Mouse (Mus musculus): ENCODE results near the gene Pard3b. TPM values are rescaled to one million over a fixed set of nuclear protein-coding genes. Genes with fewer than 3 reads are reported as not detected.

The Pard3b gene
- polyA plus RNA-seq, 1 experiment from 2014 or later, result 23.2 TPM

DNA sequence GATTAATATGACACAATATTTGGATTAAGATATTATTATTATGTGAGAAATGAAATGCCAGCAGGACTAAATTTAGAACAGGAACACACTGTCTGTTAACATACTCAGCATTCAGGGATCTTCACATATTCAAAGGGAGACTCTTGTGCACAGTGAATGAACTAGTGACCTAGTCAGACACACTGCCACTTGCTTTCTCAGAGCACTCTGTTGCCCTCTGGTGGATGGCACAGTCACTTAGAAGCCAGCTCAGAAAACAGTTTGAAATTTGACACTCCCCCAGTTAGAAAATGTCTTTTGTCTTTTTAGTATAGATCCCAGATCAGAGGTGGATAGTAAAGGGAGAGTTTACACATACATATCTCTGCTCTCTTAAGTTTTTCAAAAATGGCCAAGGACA, 132.6 kb downstream of the Pard3b start:
- Histone ChIP-seq H3K9me3 (replicated peaks) (no peaks in the 10 kb centered on the region), H3K36me3 (no peaks in the 10 kb centered on the region), H3K4me2 (replicated peaks) (no peak overlapping the region), H3K27ac (replicated peaks) (no peak overlapping the region), H3K4me3 (replicated peaks) (no peak overlapping the region), H3K9ac (no peak overlapping the region), H3K27me3 (no peaks in the 10 kb centered on the region), H3K4me1 (no peaks in the 10 kb centered on the region)
- no peak for ATAC-seq (ENCODE audit: insufficient number of reproducible peaks, low FRiP score, low TSS enrichment, low read depth)

DNA sequence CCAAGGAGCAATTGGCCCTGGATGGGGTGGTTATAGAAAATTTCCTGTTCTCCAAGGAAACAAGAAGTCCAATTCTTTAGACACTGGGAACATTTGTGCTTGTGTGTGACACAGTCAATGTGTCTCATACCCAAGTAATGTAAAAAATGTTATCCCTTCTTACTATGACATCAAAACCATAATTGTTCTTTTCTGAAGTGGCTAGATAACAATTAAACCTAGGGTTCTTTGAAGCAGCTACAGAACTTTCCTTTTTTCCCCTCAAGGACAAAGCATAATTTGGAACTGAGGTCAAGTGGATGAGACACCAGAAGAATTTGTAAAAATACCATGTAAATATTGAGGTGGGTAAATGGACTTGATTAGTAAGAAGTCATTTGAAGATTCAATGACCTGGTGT, 140.1 kb downstream of the Pard3b start:
- H3K36me3 ChIP-seq, result no peaks in the 10 kb centered on the region
- H3K4me2 ChIP-seq (replicated peaks), result no peak overlapping the region
- H3K27me3 ChIP-seq, result no peaks in the 10 kb centered on the region
- no peak overlapping the region for H3K4me3 ChIP-seq (replicated peaks)
- no peaks in the 10 kb centered on the region for H3K9me3 ChIP-seq (replicated peaks)
- ATAC-seq (ENCODE audit: insufficient number of reproducible peaks, low FRiP score, low TSS enrichment, low read depth), result no peak
- H3K4me1 ChIP-seq, result no peaks in the 10 kb centered on the region
- no peak overlapping the region for H3K27ac ChIP-seq (replicated peaks)
- H3K9ac ChIP-seq, result no peak overlapping the region

DNA sequence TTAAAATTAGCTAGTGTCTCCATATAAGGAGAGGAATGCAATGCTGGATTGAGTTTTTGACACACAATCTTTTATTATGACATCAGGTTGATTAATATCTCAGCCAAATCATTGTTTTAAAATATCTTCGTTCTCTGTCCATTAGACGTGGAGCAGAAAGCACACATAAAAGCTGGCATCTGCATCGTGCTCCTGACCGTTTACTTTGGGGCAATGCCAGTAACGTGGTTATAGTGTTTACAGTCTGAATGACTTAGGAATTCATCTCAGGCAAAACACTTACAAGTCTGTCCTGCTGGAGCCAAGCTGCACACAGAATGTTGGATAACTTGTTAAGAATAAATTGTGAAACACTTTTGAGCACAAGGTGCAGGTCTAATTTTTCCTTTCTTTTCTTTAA, 141.3 kb downstream of the Pard3b start:
- Histone ChIP-seq H3K9ac (no peak overlapping the region), H3K27ac (replicated peaks) (no peak overlapping the region), H3K9me3 (replicated peaks) (no peaks in the 10 kb centered on the region), H3K4me2 (replicated peaks) (no peak overlapping the region), H3K4me1 (no peaks in the 10 kb centered on the region), H3K4me3 (replicated peaks) (no peak overlapping the region), H3K36me3 (no peaks in the 10 kb centered on the region), H3K27me3 (no peaks in the 10 kb centered on the region)
- ATAC-seq (ENCODE audit: insufficient number of reproducible peaks, low FRiP score, low TSS enrichment, low read depth), result no peak
- WGBS, result 39% methylated on average over 5 of the region's 5 CpGs

DNA sequence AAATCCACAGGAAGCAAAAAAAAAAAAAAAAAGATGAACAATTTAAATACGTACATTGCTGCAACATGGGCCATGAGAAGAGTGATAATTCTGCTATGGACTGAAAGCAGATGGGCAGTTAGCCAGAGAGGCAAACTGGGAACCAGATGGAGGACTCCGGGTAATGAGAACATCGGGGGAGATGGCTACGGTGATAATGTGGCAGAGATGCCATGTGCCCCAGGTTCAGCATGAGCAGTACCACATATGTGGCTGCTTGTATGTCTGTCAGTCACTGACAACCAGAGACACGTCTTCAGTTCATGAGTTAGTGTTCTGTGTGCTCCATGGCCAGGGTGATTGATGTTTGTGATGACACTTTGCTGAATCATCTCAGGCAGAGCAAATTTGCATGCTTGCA, 157.7 kb downstream of the Pard3b start:
- Histone ChIP-seq H3K9me3 (replicated peaks) (no peaks in the 10 kb centered on the region), H3K27me3 (no peaks in the 10 kb centered on the region), H3K36me3 (no peaks in the 10 kb centered on the region), H3K4me3 (replicated peaks) (no peak overlapping the region), H3K4me2 (replicated peaks) (no peak overlapping the region), H3K4me1 (no peaks in the 10 kb centered on the region), H3K9ac (no peak overlapping the region), H3K27ac (replicated peaks) (no peak overlapping the region)
- ATAC-seq (ENCODE audit: insufficient number of reproducible peaks, low FRiP score, low TSS enrichment, low read depth), result no peak
- 64% methylated on average over 5 of the region's 5 CpGs for WGBS

DNA sequence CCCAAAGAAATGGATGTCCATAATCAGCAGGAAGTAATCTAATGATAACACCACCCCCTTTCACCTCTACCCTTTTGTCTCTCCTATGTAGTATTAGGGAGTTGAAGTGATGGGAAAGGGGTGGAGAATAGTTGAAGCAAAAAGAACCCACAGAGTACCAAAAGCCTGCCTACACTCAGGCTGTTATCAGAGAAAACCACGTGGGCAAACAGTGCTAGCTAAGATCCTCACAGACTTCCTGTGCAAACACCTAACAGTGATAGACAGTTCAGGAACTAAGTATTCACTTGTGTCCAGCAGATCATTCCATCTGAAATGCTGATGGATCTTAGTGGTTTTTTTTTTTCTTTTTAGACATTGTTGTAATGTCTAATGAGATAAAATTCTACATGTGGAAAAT, 181.6 kb downstream of the Pard3b start:
- no peak overlapping the region for H3K9ac ChIP-seq
- H3K9me3 ChIP-seq (replicated peaks), result no peaks in the 10 kb centered on the region
- WGBS, result 31% methylated on average over 1 of the region's 1 CpGs
- no peaks in the 10 kb centered on the region for H3K36me3 ChIP-seq
- H3K4me2 ChIP-seq (replicated peaks), result no peak overlapping the region
- no peak overlapping the region for H3K4me3 ChIP-seq (replicated peaks)
- ATAC-seq (ENCODE audit: insufficient number of reproducible peaks, low FRiP score, low TSS enrichment, low read depth), result no peak
- no peaks in the 10 kb centered on the region for H3K4me1 ChIP-seq
- no peak overlapping the region for H3K27ac ChIP-seq (replicated peaks)
- H3K27me3 ChIP-seq, result no peaks in the 10 kb centered on the region

DNA sequence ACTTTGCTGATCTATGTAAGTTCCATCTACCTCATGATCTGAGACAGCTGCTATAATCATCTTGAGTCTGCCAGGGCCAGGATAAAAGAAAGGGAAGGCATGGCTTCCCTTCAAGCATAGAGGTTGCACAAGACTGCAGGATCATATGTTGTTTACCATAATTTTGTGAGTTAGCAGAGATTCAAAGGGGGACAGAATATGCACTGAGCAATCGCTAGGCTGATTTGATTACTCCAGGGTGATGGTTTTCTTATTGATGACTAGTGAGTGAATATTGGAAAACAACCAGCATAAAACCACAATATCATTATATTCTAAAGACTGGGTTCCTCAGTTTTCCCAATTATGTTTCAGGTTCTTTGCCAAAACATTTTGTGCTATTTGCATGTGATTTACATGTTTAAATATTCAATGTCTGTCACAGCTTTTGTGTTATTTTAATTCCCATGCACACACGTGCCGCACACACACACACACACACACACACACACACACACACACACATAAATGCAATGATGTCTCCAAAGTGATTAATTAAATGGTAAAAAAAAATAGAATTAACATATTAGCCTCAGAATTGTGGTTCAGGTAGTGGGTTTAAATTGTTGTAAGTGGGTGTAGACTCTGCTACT, 187.1 kb downstream of the Pard3b start:
- Histone ChIP-seq H3K9me3 (replicated peaks) (no peaks in the 10 kb centered on the region), H3K9ac (no peak overlapping the region), H3K4me3 (replicated peaks) (no peak overlapping the region), H3K36me3 (no peaks in the 10 kb centered on the region), H3K4me1 (no peaks in the 10 kb centered on the region), H3K4me2 (replicated peaks) (no peak overlapping the region), H3K27me3 (no peaks in the 10 kb centered on the region), H3K27ac (replicated peaks) (no peak overlapping the region)
- WGBS, result 91% methylated on average over 3 of the region's 3 CpGs
- no peak for ATAC-seq (ENCODE audit: insufficient number of reproducible peaks, low FRiP score, low TSS enrichment, low read depth)

DNA sequence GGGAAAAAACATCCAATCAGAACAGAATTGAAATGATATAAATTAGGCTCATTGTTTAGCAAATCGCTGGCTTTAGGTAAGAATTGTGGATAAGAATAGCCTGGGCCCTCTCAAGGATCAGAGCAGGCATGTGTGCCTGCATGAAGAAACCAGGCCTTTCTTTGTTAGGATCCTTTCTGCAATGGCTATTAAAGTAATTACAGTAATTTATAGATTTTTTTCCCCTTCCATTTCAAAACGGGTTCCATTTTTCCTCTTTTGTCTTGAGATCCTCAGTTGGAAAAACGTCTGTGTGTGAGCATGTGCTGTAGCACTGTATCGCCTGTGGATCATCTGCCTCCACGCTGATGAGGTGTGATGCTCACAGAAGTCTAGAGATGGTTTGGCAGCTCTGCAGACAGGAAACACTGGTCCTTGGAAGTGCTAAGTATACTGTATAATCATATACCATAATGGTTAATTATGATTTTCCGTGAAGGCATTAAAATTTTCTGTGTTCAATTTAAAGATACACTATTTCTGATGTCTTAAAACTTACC, 198.5 kb downstream of the Pard3b start:
- Histone ChIP-seq H3K9ac (no peak overlapping the region), H3K4me3 (replicated peaks) (no peak overlapping the region), H3K4me2 (replicated peaks) (no peak overlapping the region), H3K4me1 (no peaks in the 10 kb centered on the region), H3K27me3 (no peaks in the 10 kb centered on the region), H3K27ac (replicated peaks) (no peak overlapping the region), H3K36me3 (no peaks in the 10 kb centered on the region), H3K9me3 (replicated peaks) (no peaks in the 10 kb centered on the region)
- no peak for ATAC-seq (ENCODE audit: insufficient number of reproducible peaks, low FRiP score, low TSS enrichment, low read depth)
- 59% methylated on average over 6 of the region's 6 CpGs for WGBS

DNA sequence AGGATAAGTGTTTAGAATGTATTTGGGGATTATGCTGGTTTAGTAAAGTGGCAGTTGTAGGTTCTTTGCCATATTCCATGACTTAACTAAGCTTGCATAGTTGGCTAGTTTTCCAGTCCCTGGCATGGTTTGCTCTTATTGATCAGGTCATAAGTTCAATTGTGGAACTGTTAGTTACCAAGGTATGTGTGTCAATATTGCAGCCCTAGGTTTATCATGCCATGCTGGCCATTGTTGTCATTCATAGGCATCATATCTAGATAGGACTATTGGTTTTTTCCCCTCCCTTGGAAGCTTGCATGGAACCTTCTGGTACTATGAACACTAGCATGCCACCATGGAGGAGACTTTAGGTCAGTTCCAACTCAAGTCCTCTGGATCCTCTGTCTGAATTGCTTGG, 208.0 kb downstream of the Pard3b start:
- H3K9ac ChIP-seq, result no peak overlapping the region
- H3K4me3 ChIP-seq (replicated peaks), result no peak overlapping the region
- H3K36me3 ChIP-seq, result no peaks in the 10 kb centered on the region
- H3K4me2 ChIP-seq (replicated peaks), result no peak overlapping the region
- H3K4me1 ChIP-seq, result no peaks in the 10 kb centered on the region
- no peak for ATAC-seq (ENCODE audit: insufficient number of reproducible peaks, low FRiP score, low TSS enrichment, low read depth)
- no peak overlapping the region for H3K27ac ChIP-seq (replicated peaks)
- H3K9me3 ChIP-seq (replicated peaks), result no peaks in the 10 kb centered on the region
- no peaks in the 10 kb centered on the region for H3K27me3 ChIP-seq

DNA sequence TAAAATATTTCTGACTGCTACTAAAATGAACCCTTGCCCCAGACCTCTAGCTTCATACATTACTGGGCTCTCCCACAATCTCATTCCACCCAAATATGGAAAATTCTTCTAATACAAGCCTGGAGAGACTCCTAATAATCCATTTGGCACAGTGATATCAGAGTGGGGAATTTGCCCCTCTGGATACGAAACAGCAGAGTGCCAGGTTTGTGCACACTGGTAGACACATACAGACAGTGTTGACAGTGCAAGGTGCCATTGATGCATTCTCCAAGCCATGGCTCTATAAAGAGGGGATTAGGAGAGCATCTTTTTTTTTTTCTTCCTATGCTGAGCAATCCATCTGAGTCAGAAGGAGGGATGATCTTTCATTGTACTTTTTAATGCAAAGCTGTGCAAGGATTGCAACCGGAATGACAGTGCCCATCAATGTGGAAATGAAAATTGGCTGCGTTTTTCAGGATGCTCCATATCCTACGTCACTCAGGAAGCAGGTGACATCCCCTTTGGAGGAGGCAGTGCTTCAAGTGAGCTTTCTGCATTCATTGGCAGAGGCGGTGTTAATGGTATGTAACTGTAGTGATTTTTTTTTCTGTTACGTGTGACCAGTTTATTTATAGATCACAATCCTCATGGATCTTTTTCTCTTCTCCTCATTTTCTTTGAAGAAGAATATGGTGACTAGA, 210.5 kb downstream of the Pard3b start:
- Histone ChIP-seq H3K9ac (no peak overlapping the region), H3K4me3 (replicated peaks) (no peak overlapping the region), H3K9me3 (replicated peaks) (no peaks in the 10 kb centered on the region), H3K4me2 (replicated peaks) (no peak overlapping the region), H3K4me1 (no peaks in the 10 kb centered on the region), H3K27me3 (no peaks in the 10 kb centered on the region), H3K27ac (replicated peaks) (no peak overlapping the region), H3K36me3 (no peaks in the 10 kb centered on the region)
- no peak for ATAC-seq (ENCODE audit: insufficient number of reproducible peaks, low FRiP score, low TSS enrichment, low read depth)
- 76% methylated on average over 6 of the region's 6 CpGs for WGBS

DNA sequence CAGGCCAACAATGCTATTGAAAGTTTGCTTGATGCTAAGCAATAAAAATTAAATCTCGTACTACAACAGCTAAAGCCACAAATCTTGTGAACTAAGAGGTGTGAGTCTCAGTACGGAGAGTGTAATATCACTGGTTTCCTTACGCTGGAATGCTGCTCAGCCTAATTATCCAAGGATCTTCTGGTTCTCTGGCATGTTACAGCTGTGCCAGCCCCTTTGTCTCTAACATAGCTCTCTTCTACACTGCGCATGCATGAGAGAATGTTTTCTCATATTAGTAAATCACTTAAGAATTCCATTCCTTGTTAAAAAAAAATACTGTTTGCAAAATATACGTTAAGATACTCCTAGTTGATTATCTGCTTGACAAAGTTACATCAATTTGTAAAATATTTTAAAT, 211.8 kb downstream of the Pard3b start:
- Histone ChIP-seq H3K36me3 (no peaks in the 10 kb centered on the region), H3K4me3 (replicated peaks) (no peak overlapping the region), H3K9me3 (replicated peaks) (no peaks in the 10 kb centered on the region), H3K27me3 (no peaks in the 10 kb centered on the region), H3K4me1 (no peaks in the 10 kb centered on the region), H3K9ac (no peak overlapping the region), H3K27ac (replicated peaks) (no peak overlapping the region), H3K4me2 (replicated peaks) (no peak overlapping the region)
- WGBS, result 61% methylated on average over 5 of the region's 5 CpGs
- ATAC-seq (ENCODE audit: insufficient number of reproducible peaks, low FRiP score, low TSS enrichment, low read depth), result no peak

DNA sequence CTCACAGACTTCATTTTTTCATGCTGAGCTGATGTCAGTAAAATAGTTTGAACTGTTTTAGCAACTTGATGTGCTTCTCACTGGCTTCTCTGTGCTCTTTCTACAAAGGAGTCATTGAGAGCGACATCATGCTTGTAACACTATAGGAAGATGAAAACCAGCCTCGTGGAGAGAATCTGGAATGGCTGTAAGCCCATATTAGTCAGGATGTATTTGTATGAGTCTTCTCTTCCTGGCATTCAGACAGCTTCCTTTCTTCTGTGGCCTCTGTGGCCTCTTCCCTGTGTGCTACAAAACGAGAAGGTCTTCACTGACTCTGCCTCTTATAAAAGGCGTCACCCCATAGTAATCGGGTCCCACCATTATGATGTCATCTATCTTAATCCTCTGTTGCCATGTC, 212.6 kb downstream of the Pard3b start:
- H3K4me2 ChIP-seq (replicated peaks), result no peak overlapping the region
- no peaks in the 10 kb centered on the region for H3K27me3 ChIP-seq
- H3K4me3 ChIP-seq (replicated peaks), result no peak overlapping the region
- WGBS, result 53% methylated on average over 5 of the region's 5 CpGs
- no peak overlapping the region for H3K27ac ChIP-seq (replicated peaks)
- H3K9me3 ChIP-seq (replicated peaks), result no peaks in the 10 kb centered on the region
- H3K9ac ChIP-seq, result no peak overlapping the region
- no peak for ATAC-seq (ENCODE audit: insufficient number of reproducible peaks, low FRiP score, low TSS enrichment, low read depth)
- H3K36me3 ChIP-seq, result no peaks in the 10 kb centered on the region
- H3K4me1 ChIP-seq, result no peaks in the 10 kb centered on the region
